Mouse (Mus musculus) frontal cortex, postnatal 25 days (tissue): ENCODE results near the gene Atl2.
A peak's percentile ranks its signal among the peaks of the same experiment; 100 is the strongest.

ENCODE experiments used
- DNase-seq, 2 experiments: peaks; one replicate each; pipeline ENCODE4 v3.0.0; 2022; ENCODE audit warnings: low spot score in 2 of 2

The Atl2 gene

DNA sequence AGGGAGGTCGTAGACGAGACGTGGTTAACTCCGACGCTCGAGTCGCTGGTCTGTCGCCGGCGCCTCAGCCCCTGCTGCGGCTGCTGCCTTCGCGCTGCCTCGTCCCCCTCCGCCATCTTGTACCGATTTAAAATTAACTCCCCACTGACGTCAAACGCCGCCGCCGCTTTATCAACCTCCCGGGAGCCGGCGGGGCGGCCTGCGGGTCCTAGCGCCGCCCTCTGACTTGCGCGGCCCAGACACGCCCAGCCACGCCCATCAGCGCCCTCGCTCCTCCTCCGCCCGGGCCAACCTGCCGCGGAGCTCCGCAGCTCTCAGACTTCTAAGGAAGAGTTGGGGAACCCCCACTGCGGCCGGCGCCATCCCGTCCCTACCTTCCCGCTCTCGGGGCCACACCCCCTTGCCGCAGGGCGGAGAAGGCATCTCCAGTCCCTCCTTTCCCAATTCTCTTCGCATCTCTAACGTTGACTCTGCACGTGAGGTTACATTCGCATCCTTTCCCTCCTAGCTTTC is at the start of gene Atl2:
Gene Atl2 (minus strand): TSS at position 213 of the 513 bp plus-strand sequence.
- peak; percentile 84 to 91 for DNase-seq

DNA sequence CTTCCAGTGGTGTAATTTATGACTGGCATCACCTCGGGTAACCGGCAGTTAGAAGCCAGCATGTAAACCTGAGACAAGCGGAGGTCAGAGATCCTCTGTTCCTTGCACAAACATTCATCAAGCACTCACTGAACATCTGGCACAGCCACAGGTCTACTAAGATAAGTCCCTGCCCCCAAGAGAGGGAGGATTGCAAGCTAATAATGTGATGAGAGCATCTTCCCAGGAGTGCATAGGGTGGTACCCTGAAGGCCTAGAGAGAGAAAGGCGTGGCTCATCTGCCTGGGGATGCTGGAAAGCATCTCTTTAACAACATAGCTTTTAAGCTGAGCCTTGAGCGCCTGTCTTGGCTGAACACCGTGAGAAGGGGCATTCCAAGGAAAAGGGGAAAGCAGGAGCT is 48.9 kb upstream of the Atl2 start:
- no peak for DNase-seq

GRCm38 (mm10) chr17:79942418-79942817 is 46.5 kb upstream of the Atl2 start:
- DNase-seq, result no peak

DNA sequence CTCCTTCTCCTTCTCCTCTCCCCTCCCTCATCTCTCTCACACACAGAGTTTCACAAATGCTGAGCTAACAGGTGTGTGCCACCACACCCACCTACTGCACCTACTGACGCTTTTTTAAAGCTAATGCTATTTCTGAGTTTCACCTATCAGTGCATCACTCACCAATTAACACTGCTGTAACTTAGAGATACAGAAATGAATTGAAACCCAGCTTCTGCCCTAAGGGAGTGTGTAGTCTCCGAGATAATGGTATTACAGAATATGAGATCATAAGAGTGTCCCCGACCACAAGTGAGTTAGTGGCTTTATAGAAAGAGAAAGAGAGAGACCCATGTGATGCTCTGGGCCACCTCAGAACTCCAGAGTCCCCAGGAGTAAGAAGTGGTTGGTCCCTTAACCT is 43.2 kb upstream of the Atl2 start:
- no peak for DNase-seq

DNA sequence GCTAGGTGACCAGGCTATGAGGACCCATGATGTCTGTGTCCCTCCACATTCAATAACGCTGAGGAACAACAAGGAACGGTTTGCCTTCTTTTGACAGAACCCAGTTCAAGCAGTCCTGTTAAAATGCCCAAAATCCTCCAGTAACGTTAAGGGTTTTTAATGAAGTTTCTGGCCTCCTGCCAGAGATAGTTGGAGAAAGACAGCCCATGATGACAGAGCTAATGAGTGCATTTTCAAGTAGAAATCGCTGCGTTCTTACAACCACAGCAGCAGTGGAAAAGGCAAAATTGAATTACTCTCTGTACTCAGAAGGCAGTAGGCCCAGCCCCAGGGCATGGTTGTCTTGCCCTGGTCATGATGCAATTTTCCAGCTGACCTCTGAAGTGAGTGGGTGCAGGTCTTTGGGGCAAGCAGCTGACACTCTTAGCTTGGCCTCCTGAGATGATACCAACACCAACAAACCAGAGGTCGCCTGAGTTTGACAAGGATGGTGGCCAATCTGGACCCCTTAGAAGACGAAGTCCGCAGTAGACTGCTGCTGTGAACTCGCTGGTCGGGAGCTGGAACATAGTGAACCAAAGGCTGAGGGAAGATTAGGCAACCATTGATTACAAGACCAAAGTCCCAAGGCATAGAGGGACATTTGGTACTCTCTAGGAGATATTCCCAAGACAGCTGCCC is 42.1 kb upstream of the Atl2 start:
- no peak for DNase-seq

GRCm38 (mm10) chr17:79934370-79934769 is 38.4 kb upstream of the Atl2 start:
- DNase-seq, result no peak

DNA sequence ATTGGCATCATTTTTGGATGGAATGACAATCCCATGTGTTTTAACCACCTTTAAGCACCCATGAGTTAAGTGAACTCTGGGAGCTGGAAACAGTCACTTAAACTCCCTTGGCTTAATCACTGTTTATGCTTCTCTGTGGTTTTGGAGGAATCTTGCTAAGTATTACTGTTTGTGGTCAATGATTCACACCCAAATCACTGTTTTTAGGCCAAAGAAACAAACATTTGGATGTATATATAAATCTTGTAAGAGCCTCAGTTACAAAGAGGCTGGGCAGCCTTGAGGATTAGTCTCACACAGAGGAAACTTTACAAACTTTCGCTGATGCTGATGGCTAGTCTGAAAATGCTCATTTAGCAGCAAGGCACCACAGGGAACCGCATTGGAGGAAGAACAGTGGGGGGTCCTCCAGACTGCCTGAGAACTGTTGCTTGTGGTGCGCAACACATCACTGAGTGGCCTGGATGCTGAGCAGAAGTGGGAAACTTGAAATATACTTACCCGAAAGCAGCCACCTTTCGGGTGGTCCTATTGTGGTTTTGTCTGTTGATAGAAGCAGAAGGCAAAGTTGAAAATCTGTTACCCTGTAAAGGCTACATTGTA is 36.9 kb upstream of the Atl2 start:
- DNase-seq, result no peak

DNA sequence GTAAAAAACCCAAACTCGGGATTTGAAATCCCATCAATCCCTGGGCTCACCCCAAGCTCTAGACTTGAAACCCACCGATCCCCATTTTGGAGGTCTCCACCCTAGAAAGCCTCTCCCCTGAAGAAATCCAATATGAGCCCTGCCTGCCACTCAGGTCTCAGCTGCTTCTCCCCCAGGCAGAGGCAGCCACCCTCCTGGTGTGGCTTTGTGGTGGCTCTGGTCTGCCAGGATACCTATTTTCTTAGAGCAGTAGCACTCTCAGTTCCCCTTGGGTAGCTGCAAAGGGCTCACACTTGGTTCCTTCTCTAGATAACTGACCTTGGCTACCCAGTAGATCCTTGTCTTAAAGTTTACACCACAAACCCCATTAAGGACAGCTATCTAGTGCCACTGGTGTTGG is 31.2 kb upstream of the Atl2 start:
- no peak for DNase-seq

GRCm38 (mm10) chr17:79926486-79926885 is 30.6 kb upstream of the Atl2 start:
- no peak for DNase-seq

DNA sequence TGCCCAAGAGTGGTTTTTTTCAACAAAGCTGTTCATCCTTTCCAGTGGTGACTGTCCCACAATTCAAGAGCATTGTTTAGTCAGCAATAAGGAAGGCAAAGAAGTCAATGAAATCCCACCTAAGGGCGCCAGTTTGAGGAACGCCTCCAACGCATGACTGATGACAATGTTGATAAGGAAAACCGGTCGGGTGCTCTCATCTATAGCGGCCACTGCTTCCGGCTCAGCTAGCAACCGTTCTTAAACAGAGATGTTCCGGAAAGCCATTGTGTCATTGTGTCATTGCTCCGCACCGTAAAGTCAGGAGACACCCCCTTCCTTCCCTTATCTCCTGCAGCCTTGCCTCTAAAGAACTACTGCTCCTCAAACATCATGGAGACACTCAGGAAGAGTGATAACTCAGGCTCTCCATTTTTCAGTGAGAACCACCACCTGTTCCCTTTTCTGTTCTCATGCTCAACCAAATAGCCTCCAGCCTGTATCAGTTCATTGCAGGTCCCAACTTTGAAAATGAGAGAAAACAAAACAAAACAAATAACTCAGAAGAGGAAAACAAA is 30.0 kb upstream of the Atl2 start:
- DNase-seq, result no peak

DNA sequence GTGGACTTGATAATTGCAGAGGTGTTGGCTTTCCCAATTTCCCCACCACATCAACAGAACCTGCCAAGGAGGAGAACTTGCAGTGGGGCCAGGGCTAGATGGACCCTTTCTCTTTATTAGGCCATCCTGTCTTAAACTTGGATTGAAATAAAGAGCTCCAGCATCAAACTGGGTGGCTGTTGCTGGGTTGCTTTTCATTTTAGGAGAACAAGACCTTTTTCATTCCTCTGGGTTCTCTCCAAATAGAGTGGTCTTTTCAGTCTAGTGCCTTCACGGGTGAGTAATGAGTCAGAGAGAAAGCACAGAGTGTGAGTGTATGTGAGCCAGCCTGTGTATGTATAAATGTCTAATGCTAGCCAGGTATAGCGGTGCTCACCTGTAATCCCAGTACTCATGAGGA is 24.4 kb upstream of the Atl2 start:
- no peak for DNase-seq

DNA sequence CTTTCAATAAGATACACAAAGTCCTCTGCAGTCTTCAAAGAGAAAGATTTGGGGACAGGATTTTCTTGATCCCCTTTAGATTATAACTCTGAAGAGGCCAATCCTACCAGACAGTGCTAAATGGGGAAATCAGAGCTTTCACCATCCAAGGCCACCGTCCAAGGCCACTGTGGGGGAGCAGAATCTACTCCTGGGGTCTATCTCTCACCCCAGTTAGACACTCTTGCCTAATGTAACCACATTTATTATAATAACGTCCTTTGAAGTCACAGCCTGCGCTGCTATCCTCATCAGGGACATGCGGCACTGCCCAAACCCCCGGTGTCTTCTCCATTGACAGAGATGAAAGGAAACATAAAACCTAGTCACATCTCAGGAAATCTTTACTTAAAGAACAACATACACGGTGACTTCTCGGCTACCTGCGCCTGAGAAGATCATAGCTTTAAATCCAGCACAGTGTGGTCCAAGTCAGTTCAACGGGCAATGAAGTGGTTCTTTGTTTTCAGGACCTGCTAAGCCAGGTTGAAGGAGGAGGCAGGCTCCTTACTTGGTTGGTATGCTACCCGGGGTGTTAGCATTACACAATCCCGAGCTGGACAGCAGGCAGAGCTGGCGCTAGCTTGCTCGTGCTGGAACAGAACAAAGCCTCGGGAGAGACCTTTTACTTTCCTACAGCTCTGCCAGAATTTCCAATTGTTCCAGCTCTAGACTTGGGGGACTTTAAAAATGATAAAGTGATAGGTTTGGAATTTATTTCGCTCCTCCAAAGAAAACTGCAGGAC is 23.8 kb upstream of the Atl2 start:
- peak in 1 of 2 experiments; percentile 5 for DNase-seq

DNA sequence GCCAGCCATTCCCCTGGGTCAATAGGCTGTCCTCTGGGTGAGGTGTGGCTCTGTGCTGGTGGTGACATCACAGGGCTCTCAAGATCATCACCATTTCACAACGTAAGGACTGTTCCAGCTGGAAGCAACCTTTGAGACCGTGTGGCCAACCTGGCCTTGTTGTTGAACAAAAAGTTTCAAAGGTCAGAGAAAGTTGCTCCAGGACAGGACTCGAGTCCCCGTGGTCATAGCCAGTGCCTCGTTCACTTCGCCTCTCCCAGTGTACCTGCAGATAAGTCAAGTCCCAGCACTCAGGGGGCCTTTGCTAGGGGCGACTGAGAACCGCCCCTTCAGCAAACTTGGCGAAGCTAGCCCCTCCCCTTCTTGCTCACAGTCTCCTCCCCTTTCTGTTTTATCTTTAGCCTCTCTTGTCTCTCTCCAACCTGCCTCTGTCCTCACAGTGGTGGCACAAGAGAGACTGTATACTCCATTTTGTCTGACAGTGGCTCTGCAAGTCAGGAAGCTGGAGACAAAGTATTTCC is 22.6 kb upstream of the Atl2 start:
- DNase-seq, result no peak

- no peak for DNase-seq
Observed at GRCm38 (mm10) chr17:79916996-79917395, 21.1 kb upstream of the Atl2 start.

DNA sequence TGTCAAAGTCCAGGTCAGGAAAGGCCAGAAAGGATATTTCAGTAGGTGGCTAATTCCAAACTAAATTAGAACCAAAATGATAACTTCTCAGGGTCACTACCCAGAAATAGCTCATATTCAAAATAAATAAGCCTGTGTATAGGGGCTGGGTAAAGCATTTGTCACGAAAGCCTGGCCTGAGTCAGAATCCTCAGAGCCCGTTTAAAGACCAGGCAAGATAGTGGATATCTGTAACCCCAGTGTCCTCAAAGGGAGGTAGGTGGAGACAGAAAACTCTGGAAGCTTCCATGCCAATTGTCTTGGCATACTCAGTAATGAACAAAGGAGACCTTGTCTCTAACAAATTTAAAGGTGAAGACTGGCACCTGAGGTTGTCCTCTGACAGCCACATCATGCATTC is 16.3 kb upstream of the Atl2 start:
- DNase-seq, result no peak

- no peak for DNase-seq
Observed at GRCm38 (mm10) chr17:79911718-79912117, 15.8 kb upstream of the Atl2 start.

DNA sequence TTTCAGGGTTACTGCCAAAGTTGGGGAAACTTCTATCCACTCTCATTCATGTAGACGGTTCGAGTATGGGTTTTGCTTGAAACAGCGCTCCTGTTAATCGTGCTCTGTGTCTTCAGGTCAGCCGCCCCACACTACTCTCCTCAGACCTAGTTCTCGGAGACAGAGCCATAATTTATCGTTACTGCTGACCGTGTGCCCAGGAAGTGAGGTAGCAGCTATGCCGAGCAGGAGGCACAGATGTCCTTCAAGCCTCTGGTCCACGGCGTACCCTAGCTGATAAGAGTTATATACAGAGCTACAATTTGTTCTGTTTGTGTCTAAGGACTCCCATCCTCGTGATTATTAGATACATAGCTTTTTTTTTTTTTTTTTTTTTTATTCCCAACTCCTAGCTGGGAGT is 13.6 kb upstream of the Atl2 start:
- DNase-seq, result no peak

DNA sequence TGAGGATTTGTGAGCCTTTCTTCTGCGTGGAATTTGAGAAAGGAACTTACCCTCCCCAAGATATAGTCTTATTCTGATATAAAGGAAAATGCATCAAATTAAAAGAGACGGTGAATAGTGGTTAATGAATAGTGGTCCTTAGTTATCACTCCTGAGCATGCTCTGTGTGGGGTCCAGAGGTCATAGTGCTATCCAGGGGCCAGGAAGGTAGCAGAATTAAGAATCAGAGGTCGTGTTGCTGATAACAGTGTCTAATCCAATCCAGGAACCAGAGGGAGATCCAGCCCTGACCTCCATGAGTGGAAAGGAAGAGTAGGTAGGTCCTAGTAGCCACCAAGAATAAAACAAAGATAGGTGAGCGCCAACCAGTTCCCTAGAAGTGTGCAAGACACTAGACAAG is 11.8 kb upstream of the Atl2 start:
- no peak for DNase-seq

DNA sequence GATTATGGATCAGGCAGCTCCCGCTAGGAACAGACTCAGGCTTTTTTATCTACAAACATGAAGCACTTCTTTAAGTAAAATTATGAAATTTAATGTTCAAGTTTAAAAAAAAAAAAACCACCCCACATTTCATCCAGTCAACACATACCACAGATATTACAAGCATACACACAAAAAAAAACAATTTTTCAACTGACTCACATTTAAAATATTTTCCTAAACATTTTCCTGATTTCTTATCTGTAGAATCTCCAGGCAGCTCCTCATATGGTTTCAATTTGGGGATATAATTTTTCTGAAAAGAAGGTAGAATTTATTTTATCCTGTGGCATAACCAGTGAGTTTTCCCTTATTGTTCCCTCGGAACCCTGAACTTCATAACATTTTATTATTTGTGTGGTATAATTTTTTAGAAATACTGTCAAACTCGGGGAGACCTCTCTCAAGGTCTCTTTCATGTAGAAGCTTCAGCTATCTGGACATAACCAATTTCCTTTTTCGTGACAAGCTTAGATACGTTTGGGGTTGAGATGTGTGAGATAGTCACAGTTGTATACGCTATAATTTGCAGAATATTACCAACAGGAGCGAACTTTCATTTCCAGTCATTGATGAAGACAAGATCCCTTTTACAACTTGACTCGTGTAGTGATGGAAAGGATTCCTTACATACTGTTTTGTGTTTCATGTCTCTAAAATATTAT is 11.0 kb upstream of the Atl2 start:
- DNase-seq, result no peak

DNA sequence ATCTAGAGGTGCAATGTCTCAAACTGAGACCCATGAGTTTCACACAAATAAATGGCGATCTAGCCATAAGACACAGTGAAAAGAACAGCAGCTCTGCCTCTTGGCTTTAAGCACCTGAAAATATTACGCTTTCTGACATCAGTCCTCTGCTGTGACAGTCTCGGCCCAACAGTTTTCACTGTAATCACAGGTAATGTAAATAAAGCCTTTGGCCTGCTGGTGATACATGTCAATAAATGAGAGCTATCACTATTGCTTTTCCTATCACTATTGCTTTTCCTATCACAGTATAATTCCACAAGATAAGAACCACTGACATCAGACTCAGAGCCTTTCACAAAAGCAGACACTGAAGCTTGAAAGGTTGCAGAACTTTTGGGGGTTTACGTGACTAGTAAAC is 8.7 kb upstream of the Atl2 start:
- DNase-seq, result no peak

GRCm38 (mm10) chr17:79901207-79901606 is 5.3 kb upstream of the Atl2 start:
- no peak for DNase-seq
